Mouse (Mus musculus): ENCODE measurements around the gene Six1.

- TF ChIP-seq CTCF (IDR thresholded peaks at IDR 0.05; ENCODE audit: borderline replicate concordance, extremely low read depth, insufficient read depth, insufficient read length) (no peak), POLR2A (IDR thresholded peaks at IDR 0.05; ENCODE audit: borderline replicate concordance, extremely low read depth, insufficient read depth, insufficient read length, poor library complexity, severe bottlenecking) (no peak)
These were observed 33.3 kb downstream of the Six1 start for GRCm38 (mm10) chr12:73020422-73020821.

Data from brain, embryonic 14.5 days (tissue).